14 mouse cellular contexts compared by ENCODE assay signal in genomic region chr13:46507944-46508343, GRCm38 (mm10).
"Had no signal": no experiment of that assay in that cellular context is flagged by ENCODE, and none has a peak within 500 bp of the region (broad histone marks: within the 10 kb centered on the region; RNA-seq: fewer than 3 reads in every experiment).

No protein-coding gene starts in this region.

- H3K4me3 ChIP-seq: left cerebral cortex, adult 2 months; limb, embryonic 15.5 days; liver, embryonic 12.5 days; midbrain, embryonic 12.5 days; neural tube, embryonic 13.5 days; stomach, embryonic 15.5 days had no signal

- H3K4me1 ChIP-seq: limb, embryonic 15.5 days; liver, embryonic 12.5 days; midbrain, embryonic 12.5 days; neural tube, embryonic 13.5 days; stomach, embryonic 15.5 days had no signal

- H3K36me3 ChIP-seq: limb, embryonic 15.5 days; liver, embryonic 12.5 days; midbrain, embryonic 12.5 days; neural tube, embryonic 13.5 days; stomach, embryonic 15.5 days had no signal

- H3K9ac ChIP-seq: limb, embryonic 15.5 days; liver, embryonic 12.5 days; lung, embryonic 14.5 days; midbrain, embryonic 12.5 days; neural tube, embryonic 13.5 days; stomach, embryonic 15.5 days had no signal

- H3K9me3 ChIP-seq: limb, embryonic 15.5 days; liver, embryonic 12.5 days; midbrain, embryonic 12.5 days; stomach, embryonic 15.5 days had no signal

- DNase-seq: kidney, postnatal 25 days; lung, embryonic 14.5 days; lung, postnatal 14 days; retina, postnatal 1 day; right cerebral cortex, postnatal 4 days; thymus, adult 2 months; thymus, postnatal 25 days had no signal

- H3K27ac ChIP-seq: left cerebral cortex, adult 2 months; limb, embryonic 15.5 days; liver, embryonic 12.5 days; midbrain, embryonic 12.5 days; neural tube, embryonic 13.5 days; stomach, embryonic 15.5 days had no signal

- H3K27me3 ChIP-seq: limb, embryonic 15.5 days; stomach, embryonic 15.5 days had no signal

- ATAC-seq: liver, embryonic 12.5 days; midbrain, embryonic 16.5 days had no signal

- H3K4me2 ChIP-seq: limb, embryonic 15.5 days; liver, embryonic 12.5 days; lung, embryonic 14.5 days; midbrain, embryonic 12.5 days; neural tube, embryonic 13.5 days; stomach, embryonic 15.5 days had no signal
